Mouse (Mus musculus) heart, postnatal 10 days (tissue): ENCODE results near the gene Slc10a1. TPM values are rescaled to one million over a fixed set of nuclear protein-coding genes. Genes with fewer than 3 reads are reported as not detected.
A peak's percentile ranks its signal among the peaks of the same experiment; 100 is the strongest.

Experiments used
- DNase-seq, 2 experiments: peaks; one replicate each; pipeline ENCODE4 v3.0.0; 2021
- intact Hi-C: fragments of 180-260 bp; cut with DNase I; formaldehyde crosslinking; loops from one replicate; pipeline ENCODE4 v1.15.1; 2025
- total RNA-seq, 2 experiments: library from RNA; stranded (reverse); gene quantifications; 2 replicates each; pipeline ENCODE4 v1.2.3; 2021

Gene Slc10a1
- total RNA-seq, 2 experiments from 2014 or later = not detected

- intact Hi-C loops = no loop called here
- no peak for DNase-seq
Measured at GRCm38 (mm10) chr12:80932865-80933264, 35.6 kb downstream of the Slc10a1 start.

GRCm38 (mm10) chr12:80931402-80932140 is 36.9 kb downstream of the Slc10a1 start:
- DNase-seq = no peak
- intact Hi-C loops = no loop called here

- intact Hi-C loops = no loop called here
- DNase-seq = no peak
Measured at GRCm38 (mm10) chr12:80930141-80930540, 38.4 kb downstream of the Slc10a1 start.

GRCm38 (mm10) chr12:80928881-80929280 is 39.6 kb downstream of the Slc10a1 start:
- intact Hi-C loops = no loop called here
- no peak for DNase-seq

- DNase-seq = no peak
- intact Hi-C loops = no loop called here
Measured at GRCm38 (mm10) chr12:80927518-80927917, 41.0 kb downstream of the Slc10a1 start.

GRCm38 (mm10) chr12:80926550-80926949 is 42.0 kb downstream of the Slc10a1 start:
- intact Hi-C loops = no loop called here
- DNase-seq = no peak

- intact Hi-C loops = no loop called here
Measured at GRCm38 (mm10) chr12:80925919-80926318, 42.6 kb downstream of the Slc10a1 start.

GRCm38 (mm10) chr12:80924205-80924604 is 44.3 kb downstream of the Slc10a1 start:
- intact Hi-C loops = no loop called here
- DNase-seq = peak; percentile 21 to 40

More at GRCm38 (mm10) chr12:80925919-80926318, 42.6 kb downstream of the Slc10a1 start:
- peak; percentile 28 to 30 for DNase-seq

- DNase-seq = no peak
- intact Hi-C loops = no loop called here
Measured at GRCm38 (mm10) chr12:80923602-80924001, 44.9 kb downstream of the Slc10a1 start.

- intact Hi-C loops = no loop called here
Measured at GRCm38 (mm10) chr12:80922869-80923268, 45.6 kb downstream of the Slc10a1 start.

GRCm38 (mm10) chr12:80921301-80921700 is 47.2 kb downstream of the Slc10a1 start:
- no peak for DNase-seq
- intact Hi-C loops = no loop called here

More at GRCm38 (mm10) chr12:80922869-80923268, 45.6 kb downstream of the Slc10a1 start:
- DNase-seq = no peak

GRCm38 (mm10) chr12:80917764-80918163 is 50.7 kb downstream of the Slc10a1 start:
- DNase-seq = peak in 1 of 2 experiments; percentile 18
- intact Hi-C loops = no loop called here

- intact Hi-C loops = no loop called here
- no peak for DNase-seq
Measured at GRCm38 (mm10) chr12:80909631-80910030, 58.9 kb downstream of the Slc10a1 start.

Other genes with a start within 250 kb of the Slc10a1 start
- under 1 TPM; 0.10 to 0.12 TPM for gene Ccdc177, start 208.0 kb downstream of the Slc10a1 start, total RNA-seq
- 10 to 100 TPM; 58.3 to 60.9 TPM for gene Susd6, start 178.2 kb downstream of the Slc10a1 start, total RNA-seq
- 100 to 1,000 TPM; 247 to 319 TPM for gene Srsf5, start 23.2 kb downstream of the Slc10a1 start, total RNA-seq
- gene Smoc1, start 58.1 kb upstream of the Slc10a1 start, total RNA-seq = 1 to 10 TPM; 7.0 to 7.1 TPM